Mouse (Mus musculus) skeletal muscle tissue, adult 2 months (tissue): ENCODE data around the gene Gm5965.
A peak's percentile ranks its signal among the peaks of the same experiment; 100 is the strongest.
"Not testable (repeated sequence)": the region's sequence is repeated elsewhere in the genome, so short reads cannot be mapped to it uniquely, and the experiment has no call there.

Source experiments
- DNase-seq: peaks from one replicate; pipeline ENCODE4 v3.0.0-alpha.2; 2012; ENCODE audit warnings: low read depth, low spot score

The Gm5965 gene

DNA sequence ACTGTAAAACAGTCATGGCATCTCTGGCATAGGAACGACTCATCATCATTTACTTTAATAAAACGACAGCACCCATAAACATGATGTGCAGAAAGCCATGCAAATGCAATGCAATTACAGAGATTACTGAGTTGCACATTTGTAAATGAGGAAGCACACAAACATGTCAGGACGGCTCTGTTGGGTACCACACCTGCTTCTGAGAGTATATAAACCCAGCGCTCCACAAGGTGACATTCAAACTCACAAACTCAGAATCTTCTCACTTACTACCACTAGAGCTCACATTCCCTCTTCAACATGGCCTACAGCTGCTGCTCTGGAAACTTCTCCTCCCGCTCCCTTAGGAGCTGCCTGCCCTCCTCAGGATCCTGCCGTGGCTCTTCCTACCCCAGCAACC lies at the start of gene Gm5965:
Gm5965 (plus strand) TSS at position 301 of the 400 bp plus-strand sequence.
- DNase-seq: no peak

DNA sequence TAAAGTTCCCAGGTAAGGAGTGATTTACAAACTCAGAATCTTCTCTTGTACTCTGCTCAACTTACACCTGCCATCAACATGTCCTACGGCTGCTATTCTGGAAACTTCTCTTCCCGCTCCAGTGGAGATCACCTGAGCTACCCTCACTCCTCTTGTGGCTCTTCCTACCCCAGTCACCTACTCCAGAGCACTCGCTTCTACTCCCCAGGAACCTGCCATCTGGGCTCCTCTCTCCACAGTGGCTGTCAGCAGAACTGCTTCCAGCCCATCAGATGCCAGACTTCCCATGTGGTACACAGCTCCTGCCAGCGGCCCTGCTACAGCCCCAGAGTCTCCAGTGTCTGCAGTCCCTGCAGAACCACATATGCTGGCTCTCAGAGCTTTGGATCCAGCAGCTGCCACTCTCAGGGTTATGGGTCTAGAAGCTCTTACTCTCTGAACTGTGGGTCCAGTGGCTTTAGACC lies 48.9 kb upstream of the Gm5965 start, which contains the start of gene Krtap13-1:
Krtap13-1 (plus strand) TSS at position 51 of the 464 bp plus-strand sequence.
- peak; percentile 30 for DNase-seq

DNA sequence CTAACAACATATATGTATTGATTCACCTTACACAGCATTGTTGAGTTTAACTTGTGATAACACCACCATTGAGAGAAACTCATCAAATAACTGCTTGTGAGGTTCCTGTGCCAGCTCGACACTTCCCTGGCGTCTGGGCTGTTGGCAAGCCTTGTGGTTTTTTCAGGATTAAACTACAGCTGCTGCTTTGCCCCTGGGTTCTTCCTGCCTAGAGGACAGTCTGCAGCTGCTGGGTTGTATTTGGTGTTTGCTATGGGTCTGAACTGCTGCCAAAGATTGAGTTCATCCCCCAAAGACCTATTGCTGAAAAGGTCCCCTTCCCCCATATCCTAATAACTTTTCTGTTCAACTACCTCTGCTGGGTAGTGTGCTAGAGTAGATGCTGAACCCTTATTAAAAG lies 42.3 kb upstream of the Gm5965 start:
- no peak for DNase-seq

DNA sequence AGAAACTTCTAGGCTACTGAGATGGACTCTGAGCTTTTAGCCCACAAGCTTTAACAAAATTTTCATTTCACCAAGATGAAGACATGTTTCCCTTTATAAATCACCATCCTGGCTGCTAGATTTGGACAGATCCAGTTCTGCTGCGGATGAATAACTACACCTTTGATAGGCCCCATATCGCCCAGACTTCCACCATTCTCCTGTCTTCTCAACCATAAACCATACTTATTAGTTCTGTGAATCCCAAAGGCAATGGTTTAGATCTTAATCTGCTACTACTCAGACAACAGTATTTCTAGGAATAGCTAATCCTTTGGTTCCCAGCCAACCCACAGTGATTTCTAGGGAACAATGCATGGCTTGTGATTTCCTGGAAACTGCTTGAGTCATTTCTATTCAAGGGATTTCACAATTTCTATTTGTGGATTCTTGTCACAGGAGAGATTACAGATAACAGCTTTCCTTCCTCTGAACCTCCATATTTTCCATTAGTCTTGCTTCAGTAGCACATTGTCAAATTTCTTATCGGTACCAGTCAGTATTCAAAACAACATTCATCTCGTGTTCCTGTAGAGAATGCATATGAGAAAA lies 32.9 kb upstream of the Gm5965 start:
- DNase-seq: no peak

DNA sequence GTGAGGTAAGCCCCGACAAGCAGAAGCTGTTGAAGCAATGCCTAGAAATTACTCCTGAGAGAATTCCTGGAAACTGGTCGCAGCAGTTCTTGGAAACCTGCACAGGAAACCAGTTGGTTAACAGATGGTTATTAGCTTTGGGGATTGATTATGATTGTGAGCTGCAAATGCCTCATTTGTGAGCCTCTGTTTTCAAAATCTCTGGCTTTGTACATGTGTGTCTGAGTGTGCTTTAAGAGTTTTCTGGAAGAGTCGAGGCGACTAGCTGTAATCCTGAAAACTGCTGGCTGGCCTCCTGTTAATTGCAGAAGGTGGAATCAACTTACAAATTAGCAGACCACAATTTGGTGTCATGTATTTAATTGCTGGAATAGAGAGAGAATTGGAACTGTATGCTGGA lies 29.8 kb upstream of the Gm5965 start:
- no peak for DNase-seq

DNA sequence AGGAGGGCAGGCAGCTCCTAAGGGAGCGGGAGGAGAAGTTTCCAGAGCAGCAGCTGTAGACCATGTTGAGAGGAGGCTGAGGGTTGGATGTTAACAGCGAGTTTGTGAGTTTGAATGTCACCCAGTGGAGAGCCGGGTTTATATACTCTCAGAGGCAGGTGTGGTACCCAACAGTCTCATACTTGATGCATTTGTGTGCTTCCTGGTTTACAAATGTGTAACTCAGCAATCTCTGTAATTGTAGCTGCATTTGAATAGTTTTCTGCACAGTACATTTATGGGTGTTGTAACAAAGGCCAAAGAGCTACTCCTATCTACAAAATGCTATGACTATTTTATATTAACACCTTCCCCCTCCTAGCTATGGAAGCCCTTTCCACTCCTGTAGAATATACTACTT lies 26.2 kb upstream of the Gm5965 start, which contains the start of gene Krtap13:
Krtap13 (minus strand) TSS at position 101 of the 400 bp plus-strand sequence.
- DNase-seq: not testable (repeated sequence)

DNA sequence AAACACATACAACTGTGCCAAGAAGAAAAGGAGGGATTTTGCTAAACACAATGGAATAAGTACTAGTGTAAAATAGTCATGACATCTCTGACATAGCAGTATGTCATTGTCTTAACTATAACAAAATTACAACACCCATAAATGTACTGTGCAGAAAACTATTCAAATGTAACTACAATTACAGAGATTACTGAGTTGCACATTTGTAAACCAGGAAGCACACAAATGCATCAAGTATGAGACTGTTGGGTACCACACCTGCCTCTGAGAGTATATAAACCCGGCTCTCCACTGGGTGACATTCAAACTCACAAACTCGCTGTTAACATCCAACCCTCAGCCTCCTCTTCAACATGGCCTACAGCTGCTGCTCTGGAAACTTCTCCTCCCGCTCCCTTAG lies 19.1 kb upstream of the Gm5965 start, which contains the start of gene 2310034C09Rik:
2310034C09Rik (plus strand) TSS at position 301 of the 400 bp plus-strand sequence.
- DNase-seq: not testable (repeated sequence)

DNA sequence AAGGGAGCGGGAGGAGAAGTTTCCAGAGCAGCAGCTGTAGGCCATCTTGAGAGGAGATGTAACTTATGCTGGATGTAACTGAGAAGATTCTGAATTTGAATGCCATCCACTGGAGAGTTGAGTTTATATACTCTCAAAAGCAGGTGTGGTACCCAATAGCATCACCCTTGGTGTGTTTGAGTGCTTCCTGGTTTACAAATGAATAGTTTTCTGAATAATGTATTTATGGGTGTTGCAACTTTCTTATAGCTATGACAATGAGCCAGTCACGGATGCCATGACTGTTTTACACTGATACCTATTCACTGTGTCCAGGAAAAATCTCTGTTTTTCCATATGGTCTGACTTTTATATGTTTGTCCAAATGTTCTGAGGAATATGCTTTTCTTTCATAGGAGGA lies 3.6 kb upstream of the Gm5965 start, which contains the start of gene 2310057N15Rik:
2310057N15Rik (minus strand) TSS at position 101 of the 400 bp plus-strand sequence.
- DNase-seq: no peak

DNA sequence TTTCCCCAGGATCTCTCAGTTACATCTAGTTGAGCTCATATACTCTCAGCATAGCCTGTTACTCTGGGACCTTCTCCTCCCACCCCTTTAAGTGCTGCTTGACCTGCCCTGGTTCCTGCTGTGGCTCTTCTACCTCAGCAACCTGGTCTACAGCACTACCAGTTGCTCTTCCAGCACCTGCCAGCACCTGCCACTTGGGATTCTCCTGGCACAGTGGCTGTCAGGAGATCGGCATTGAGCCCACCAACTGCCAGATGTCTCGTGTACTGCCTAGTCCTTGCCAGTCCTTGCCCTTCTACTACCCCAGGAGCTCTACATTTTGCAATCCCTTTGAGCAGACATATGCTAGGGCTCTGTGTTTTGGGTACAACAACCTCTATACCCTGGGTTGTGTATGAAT lies 9.1 kb downstream of the Gm5965 start:
- DNase-seq: no peak

DNA sequence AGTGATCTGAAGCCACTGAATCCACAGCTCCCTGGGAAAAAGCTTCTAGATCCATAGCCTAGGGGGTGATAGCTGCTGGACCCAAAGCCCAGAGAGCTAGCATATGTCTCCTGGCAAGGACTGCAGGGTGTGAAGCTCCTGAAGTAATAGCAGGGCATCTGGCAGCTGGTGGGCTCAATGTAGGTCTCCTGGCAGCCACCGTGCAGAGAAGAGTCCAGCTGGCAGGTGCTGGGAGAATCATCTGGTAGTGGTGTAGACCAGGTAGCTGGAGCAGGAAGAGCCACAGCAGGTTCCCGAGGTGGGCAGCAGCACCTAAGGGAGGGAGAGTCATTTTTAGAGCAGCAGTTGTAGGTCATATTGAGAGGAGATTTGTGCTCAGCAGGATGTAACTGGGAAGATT lies 34.1 kb downstream of the Gm5965 start, which contains the start of gene Gm20741:
Gm20741 (minus strand) TSS at position 394 of the 400 bp plus-strand sequence.
- no peak for DNase-seq

DNA sequence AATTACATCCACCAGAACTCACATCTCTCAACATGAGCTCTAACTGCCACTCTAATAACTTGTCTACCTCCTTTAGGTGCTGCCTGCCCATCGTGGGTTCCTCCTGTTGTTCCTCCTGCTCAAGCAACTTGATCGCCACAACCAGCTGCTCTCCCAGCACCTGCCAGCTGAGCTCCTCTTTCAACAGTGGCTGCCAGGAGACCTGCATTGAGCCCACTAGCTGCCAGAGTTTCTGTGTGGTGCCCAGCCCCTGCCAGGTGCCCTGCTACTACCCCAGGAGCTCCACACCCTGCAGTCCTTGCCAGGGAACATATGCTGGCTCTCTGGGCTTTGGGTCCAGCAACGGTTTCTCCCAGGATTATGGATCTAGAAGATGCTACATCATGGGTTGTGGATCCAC lies 42.4 kb downstream of the Gm5965 start, which contains the start of gene Krtap15:
Krtap15 (plus strand) TSS at position 150 of the 400 bp plus-strand sequence.
- peak; percentile 74 for DNase-seq

DNA sequence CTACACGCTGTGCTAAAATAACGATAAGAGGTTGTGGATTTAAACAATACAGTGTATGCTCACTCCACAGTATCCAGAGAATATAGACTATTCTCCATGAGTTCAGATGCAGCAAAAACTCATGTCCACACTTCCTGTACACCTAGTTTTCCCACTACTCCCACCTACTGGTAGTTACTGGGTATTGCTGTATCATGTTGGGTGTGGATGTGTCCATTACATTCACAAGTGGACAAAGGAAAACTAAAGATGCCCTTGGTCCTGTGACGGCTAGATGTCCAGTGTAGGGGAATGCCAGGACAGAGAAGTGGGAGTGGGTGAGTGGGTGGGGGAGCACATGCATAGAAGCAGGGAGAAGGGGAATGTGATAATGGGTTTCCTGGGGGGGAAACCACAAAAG lies 46.0 kb downstream of the Gm5965 start:
- DNase-seq: no peak

DNA sequence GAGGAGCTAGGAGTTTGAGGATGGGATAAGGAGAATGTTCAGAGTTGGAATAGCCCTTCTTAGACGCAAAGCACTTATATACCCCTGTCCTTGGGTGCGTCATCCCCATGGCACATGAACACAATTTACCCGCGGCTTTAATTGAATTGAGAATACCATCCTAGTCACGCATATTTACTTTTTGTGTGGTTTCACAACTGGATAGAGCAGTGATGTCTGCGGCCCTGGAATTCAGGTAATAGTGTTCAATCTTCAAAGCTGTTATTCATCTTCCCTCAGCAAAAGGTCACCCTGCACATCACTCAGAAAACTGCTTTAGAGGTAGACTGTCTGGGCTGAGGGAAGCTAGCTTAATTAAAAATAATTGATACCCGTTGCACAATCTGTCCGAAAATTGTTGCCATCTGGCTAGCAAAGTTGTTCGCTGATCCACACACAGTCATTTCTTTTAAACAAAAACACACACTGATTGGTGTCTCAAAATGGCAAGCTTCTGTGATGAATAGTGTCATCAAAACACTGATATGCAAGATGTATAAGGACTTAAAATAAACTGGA lies 48.5 kb downstream of the Gm5965 start, which contains the start of gene Krtap14:
Krtap14 (minus strand) TSS at position 51 of the 558 bp plus-strand sequence.
- DNase-seq: no peak

DNA sequence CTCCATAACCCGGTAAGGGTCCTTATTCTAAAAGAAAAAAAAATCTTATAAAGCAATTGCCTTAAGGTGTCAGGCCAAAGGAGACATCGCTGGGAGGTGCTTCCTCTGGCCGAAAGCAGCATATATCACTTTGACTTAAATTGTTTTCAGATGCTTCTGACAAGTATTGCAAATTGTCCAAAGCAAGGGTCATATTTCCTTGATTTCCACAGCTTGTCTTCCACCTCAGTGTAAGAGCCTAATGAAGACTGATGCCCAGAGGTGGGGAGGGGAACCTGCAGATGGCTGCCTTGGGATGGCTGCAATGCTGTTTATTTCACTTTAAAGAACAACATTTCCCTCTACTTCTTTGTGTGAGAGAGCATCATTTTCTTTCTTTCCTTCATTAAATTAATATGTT lies 49.3 kb downstream of the Gm5965 start:
- DNase-seq: no peak
